Mouse (Mus musculus): ENCODE data around the gene Prkcsh.
A peak's percentile ranks its signal among the peaks of the same experiment; 100 is the strongest.

Prkcsh gene

GRCm38 (mm10) chr9:21987592-21988342, 14.8 kb upstream of the Prkcsh start:
- no peak for DNase-seq

GRCm38 (mm10) chr9:21988421-21989101, 14.0 kb upstream of the Prkcsh start:
- DNase-seq = no peak

GRCm38 (mm10) chr9:21989230-21990110, 13.1 kb upstream of the Prkcsh start, which contains the start of gene Rgl3:
Rgl3 (minus strand) TSS chr9:21989446.
- DNase-seq = no peak

GRCm38 (mm10) chr9:21992227-21992626, 10.4 kb upstream of the Prkcsh start:
- no peak for DNase-seq

GRCm38 (mm10) chr9:21996178-21996867, 6.3 kb upstream of the Prkcsh start:
- DNase-seq = no peak

- DNase-seq = no peak
These were observed 2.3 kb upstream of the Prkcsh start for GRCm38 (mm10) chr9:22000296-22000695.

GRCm38 (mm10) chr9:22001633-22002032, 973 bp upstream of the Prkcsh start:
- DNase-seq = no peak

GRCm38 (mm10) chr9:22003163-22003554, 553 bp downstream of the Prkcsh start:
- peak; percentile 44 for DNase-seq

GRCm38 (mm10) chr9:22004546-22004945, 1.9 kb downstream of the Prkcsh start:
- DNase-seq = no peak

- DNase-seq = no peak
These were observed 8.4 kb downstream of the Prkcsh start for GRCm38 (mm10) chr9:22011055-22011454.

GRCm38 (mm10) chr9:22012731-22013130, 10.1 kb downstream of the Prkcsh start:
- peak; percentile 48 for DNase-seq

- DNase-seq = no peak
These were observed 13.6 kb downstream of the Prkcsh start for GRCm38 (mm10) chr9:22016245-22016644.

- DNase-seq = no peak
These were observed 14.7 kb downstream of the Prkcsh start for GRCm38 (mm10) chr9:22017208-22017825.

- no peak for DNase-seq
These were observed 22.0 kb downstream of the Prkcsh start for GRCm38 (mm10) chr9:22024592-22024991.

GRCm38 (mm10) chr9:22028467-22028866, 25.9 kb downstream of the Prkcsh start:
- DNase-seq = no peak

- DNase-seq = no peak
These were observed 27.8 kb downstream of the Prkcsh start for GRCm38 (mm10) chr9:22030386-22030785.

GRCm38 (mm10) chr9:22035300-22036044, 32.9 kb downstream of the Prkcsh start:
- DNase-seq = no peak

- no peak for DNase-seq
These were observed 35.2 kb downstream of the Prkcsh start for GRCm38 (mm10) chr9:22037826-22038225.

- DNase-seq = no peak
These were observed 39.2 kb downstream of the Prkcsh start for GRCm38 (mm10) chr9:22041832-22042231.

GRCm38 (mm10) chr9:22047329-22047728, 44.7 kb downstream of the Prkcsh start:
- no peak for DNase-seq

- no peak for DNase-seq
These were observed 46.7 kb downstream of the Prkcsh start for GRCm38 (mm10) chr9:22049315-22049714.
